Mouse (Mus musculus): ENCODE results near the gene Grb2. TPM values are rescaled to one million over a fixed set of nuclear protein-coding genes. Genes with fewer than 3 reads are reported as not detected.

The Grb2 gene
- polyA plus RNA-seq, 1 experiment from 2014 or later, result 193 TPM

DNA sequence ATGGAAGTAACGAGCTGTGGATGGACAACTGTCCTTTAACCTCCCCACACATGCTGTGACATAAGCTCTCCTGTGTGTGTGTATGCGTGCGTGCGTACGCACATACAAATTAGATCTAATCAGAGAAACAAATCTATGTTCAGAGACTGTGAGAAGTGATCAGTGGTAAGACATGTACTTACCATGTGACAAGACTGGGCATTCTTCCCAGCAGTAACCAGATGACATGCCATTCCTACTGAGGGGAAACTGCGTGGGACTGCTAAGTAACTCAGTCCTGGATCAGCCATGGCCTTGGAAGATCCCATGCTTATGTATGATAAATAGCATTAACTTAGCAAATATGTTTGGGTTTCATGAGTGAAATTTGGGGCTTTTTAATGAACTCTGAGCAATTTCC lies 23.5 kb downstream of the Grb2 start:
- H3K4me3 ChIP-seq (ENCODE audit: low read length), result no peak overlapping the region
- 83% methylated on average over 6 of the region's 6 CpGs for WGBS
- no peaks in the 10 kb centered on the region for H3K27me3 ChIP-seq (replicated peaks; ENCODE audit: control insufficient read depth, insufficient read depth, low read length)
- no peak overlapping the region for H3K27ac ChIP-seq (ENCODE audit: low read depth, low read length)
- H3K9me3 ChIP-seq (ENCODE audit: control insufficient read depth, low read length), result no peaks in the 10 kb centered on the region
- peaks cover 6% of the 10 kb centered on the region; the same call in 1 of the 2 replicates for H3K4me1 ChIP-seq (ENCODE audit: control insufficient read depth, insufficient read depth, low read depth, low read length)
- no peak overlapping the region for H3K4me2 ChIP-seq (ENCODE audit: low read length)
- ATAC-seq, result no peak
- H3K9ac ChIP-seq (ENCODE audit: low read depth, low read length), result no peak overlapping the region
- H3K36me3 ChIP-seq (ENCODE audit: control insufficient read depth, insufficient read depth, low read length), result no peaks in the 10 kb centered on the region

DNA sequence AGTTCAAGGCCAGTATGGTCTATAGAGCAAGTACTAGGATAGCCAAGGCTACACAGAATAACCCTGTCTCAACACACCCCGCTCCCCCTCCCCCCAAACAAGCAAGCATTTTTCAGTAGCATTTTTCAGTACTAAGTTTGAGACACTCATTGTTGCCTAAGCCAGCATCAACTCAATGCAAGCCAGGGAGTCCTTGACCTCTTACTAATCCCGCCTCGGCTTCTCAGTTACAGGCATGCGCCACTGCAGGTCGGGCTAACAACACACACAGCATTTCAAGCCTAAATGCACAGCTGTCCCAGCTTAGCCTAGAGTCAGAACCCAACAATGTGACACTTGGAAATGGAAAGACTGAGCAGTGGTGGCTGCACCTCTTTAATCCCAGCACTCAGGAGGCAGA lies 25.1 kb downstream of the Grb2 start:
- WGBS, result 97% methylated on average over 5 of the region's 5 CpGs
- no peak for ATAC-seq
- no peak overlapping the region for H3K4me3 ChIP-seq (ENCODE audit: low read length)

DNA sequence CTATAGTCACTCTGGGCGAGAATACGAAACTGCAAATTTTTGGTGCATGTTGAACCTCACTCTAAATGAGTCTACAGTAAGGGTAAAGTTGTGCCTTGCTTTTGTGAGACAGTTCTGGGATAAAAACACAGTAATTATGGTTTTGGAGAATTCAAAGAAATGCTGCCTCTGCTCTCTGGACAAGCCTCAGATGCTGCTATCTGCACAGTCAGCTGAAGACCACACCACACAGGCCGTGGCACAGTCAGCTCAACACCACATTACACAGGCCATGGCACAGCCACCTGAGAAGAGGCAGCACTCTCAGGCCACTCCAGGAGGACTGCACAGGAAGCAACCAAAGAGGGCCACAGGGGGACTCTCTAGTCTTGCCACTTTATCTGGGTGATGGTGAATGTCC lies 26.0 kb downstream of the Grb2 start:
- WGBS, result 94% methylated on average over 3 of the region's 3 CpGs
- H3K27me3 ChIP-seq (replicated peaks; ENCODE audit: control insufficient read depth, insufficient read depth, low read length), result no peaks in the 10 kb centered on the region
- H3K4me2 ChIP-seq (ENCODE audit: low read length), result no peak overlapping the region
- H3K4me1 ChIP-seq (ENCODE audit: control insufficient read depth, insufficient read depth, low read depth, low read length), result peaks cover 6% of the 10 kb centered on the region; the same call in 1 of the 2 replicates
- ATAC-seq, result no peak
- no peak overlapping the region for H3K9ac ChIP-seq (ENCODE audit: low read depth, low read length)
- H3K9me3 ChIP-seq (ENCODE audit: control insufficient read depth, low read length), result no peaks in the 10 kb centered on the region
- H3K4me3 ChIP-seq (ENCODE audit: low read length), result no peak overlapping the region
- H3K27ac ChIP-seq (ENCODE audit: low read depth, low read length), result no peak overlapping the region
- H3K36me3 ChIP-seq (ENCODE audit: control insufficient read depth, insufficient read depth, low read length), result peaks cover 3% of the 10 kb centered on the region; the same call in 1 of the 2 replicates

More for the DNA sequence above, 25.1 kb downstream of the Grb2 start:
- peaks cover 3% of the 10 kb centered on the region; the same call in 1 of the 2 replicates for H3K36me3 ChIP-seq (ENCODE audit: control insufficient read depth, insufficient read depth, low read length)
- no peaks in the 10 kb centered on the region for H3K9me3 ChIP-seq (ENCODE audit: control insufficient read depth, low read length)
- no peak overlapping the region for H3K27ac ChIP-seq (ENCODE audit: low read depth, low read length)
- H3K27me3 ChIP-seq (replicated peaks; ENCODE audit: control insufficient read depth, insufficient read depth, low read length), result no peaks in the 10 kb centered on the region
- no peak overlapping the region for H3K9ac ChIP-seq (ENCODE audit: low read depth, low read length)
- H3K4me1 ChIP-seq (ENCODE audit: control insufficient read depth, insufficient read depth, low read depth, low read length), result peaks cover 6% of the 10 kb centered on the region; the same call in 1 of the 2 replicates
- H3K4me2 ChIP-seq (ENCODE audit: low read length), result no peak overlapping the region

DNA sequence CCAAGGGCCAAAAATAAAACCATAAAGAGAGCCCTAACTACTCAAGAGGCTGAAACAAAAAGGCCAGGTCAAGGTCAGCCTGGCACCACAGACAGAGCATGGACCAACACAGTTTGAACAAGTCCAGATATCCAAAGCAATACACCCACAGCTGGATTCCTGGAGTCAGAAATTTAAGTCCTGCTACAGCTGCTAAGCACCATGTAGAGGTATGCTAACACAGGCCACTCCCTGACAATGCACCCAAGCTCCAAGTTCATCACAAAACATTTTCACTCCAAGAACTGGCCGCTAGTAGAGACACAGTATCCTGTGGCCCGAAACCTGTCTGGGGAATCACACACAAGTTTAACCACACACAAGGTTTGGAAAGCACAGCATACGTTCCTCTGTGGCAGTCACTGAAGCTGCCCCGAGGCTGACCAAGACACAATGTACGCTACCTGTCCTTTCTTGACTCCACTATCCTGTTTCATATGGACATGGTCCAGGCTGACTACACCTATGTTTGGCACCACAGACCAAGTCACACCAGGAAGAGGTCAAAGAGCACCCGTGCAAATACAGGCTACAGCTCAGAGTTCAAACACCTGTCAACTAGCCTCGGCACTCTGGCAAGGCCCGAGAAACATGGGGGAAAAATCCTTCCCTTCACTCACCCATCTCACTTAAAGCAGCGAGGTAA lies 28.7 kb downstream of the Grb2 start:
- H3K9ac ChIP-seq (ENCODE audit: low read depth, low read length), result no peak overlapping the region
- ATAC-seq, result no peak
- H3K9me3 ChIP-seq (ENCODE audit: control insufficient read depth, low read length), result no peaks in the 10 kb centered on the region
- H3K27me3 ChIP-seq (replicated peaks; ENCODE audit: control insufficient read depth, insufficient read depth, low read length), result no peaks in the 10 kb centered on the region
- peaks cover 3% of the 10 kb centered on the region; the same call in 1 of the 2 replicates for H3K36me3 ChIP-seq (ENCODE audit: control insufficient read depth, insufficient read depth, low read length)
- no peak overlapping the region for H3K4me2 ChIP-seq (ENCODE audit: low read length)
- no peaks in the 10 kb centered on the region for H3K4me1 ChIP-seq (ENCODE audit: control insufficient read depth, insufficient read depth, low read depth, low read length)
- no peak overlapping the region for H3K27ac ChIP-seq (ENCODE audit: low read depth, low read length)
- 92% methylated on average over 9 of the region's 9 CpGs for WGBS
- H3K4me3 ChIP-seq (ENCODE audit: low read length), result no peak overlapping the region

DNA sequence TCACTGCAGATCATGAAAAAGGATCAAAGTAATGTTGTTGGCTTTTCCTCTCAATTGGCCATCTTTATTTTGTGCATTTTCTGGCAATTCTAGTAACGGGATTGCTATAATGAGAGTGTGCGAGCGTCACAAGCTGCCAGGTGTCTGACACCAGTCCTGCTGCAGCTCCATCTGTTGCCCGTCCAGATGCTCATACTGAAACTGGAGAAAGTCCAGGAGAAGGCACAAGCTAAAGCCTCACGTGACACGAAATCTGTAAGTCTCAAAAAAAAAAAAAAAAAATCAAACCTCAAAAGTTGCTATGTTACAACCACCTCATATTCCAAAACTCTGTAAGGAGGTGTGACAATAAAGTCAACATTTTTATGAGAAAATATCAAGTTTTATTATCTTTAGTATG lies 29.5 kb downstream of the Grb2 start:
- peaks cover 4% of the 10 kb centered on the region; the same call in 1 of the 2 replicates for H3K4me1 ChIP-seq (ENCODE audit: control insufficient read depth, insufficient read depth, low read depth, low read length)
- H3K27ac ChIP-seq (ENCODE audit: low read depth, low read length), result no peak overlapping the region
- H3K27me3 ChIP-seq (replicated peaks; ENCODE audit: control insufficient read depth, insufficient read depth, low read length), result no peaks in the 10 kb centered on the region
- ATAC-seq, result no peak
- H3K9me3 ChIP-seq (ENCODE audit: control insufficient read depth, low read length), result no peaks in the 10 kb centered on the region
- H3K36me3 ChIP-seq (ENCODE audit: control insufficient read depth, insufficient read depth, low read length), result peaks cover 3% of the 10 kb centered on the region; the same call in 1 of the 2 replicates
- H3K4me3 ChIP-seq (ENCODE audit: low read length), result no peak overlapping the region
- WGBS, result 71% methylated on average over 6 of the region's 6 CpGs
- no peak overlapping the region for H3K4me2 ChIP-seq (ENCODE audit: low read length)
- H3K9ac ChIP-seq (ENCODE audit: low read depth, low read length), result no peak overlapping the region

DNA sequence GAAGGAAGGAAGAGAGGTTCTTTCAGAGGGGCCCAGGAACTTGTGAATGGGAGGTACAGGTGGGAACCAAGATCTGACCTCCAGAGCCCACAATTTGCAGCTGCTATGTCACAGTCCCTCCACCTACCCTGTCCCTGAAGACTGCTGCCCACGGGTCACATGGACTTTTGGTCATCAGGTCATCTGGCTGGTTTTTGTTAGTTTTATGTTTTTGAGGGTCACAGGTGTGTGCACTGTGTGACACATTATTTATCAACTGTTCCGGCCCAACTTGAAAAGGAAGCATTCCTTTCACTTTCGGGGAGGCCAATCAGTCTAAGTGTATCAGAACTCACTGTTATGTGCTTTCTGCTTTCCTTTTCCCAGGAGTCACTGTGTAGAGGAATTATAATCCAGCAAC lies 30.9 kb downstream of the Grb2 start:
- ATAC-seq, result no peak
- WGBS, result 94% methylated on average over 3 of the region's 3 CpGs
- H3K27me3 ChIP-seq (replicated peaks; ENCODE audit: control insufficient read depth, insufficient read depth, low read length), result no peaks in the 10 kb centered on the region

DNA sequence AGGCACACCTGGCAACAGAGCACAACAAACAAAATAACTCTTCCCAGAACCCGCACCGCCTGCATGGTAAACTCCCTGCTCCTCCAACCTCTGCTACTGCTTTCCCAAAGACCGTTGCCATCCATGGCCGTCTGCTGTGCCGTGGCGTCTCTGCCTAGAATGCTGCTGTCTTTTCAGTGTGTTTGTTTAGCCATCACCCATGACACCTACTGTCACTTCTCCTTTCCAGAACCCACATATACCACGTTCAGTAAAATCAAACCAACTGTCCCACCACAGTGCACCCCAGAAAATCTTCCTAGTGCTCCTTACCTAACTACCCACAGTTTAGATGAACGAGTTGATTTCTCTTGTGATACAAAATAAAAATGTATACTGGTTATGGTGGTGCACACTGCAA lies 31.7 kb downstream of the Grb2 start:
- H3K4me2 ChIP-seq (ENCODE audit: low read length), result no peak overlapping the region
- peaks cover 4% of the 10 kb centered on the region; the same call in 1 of the 2 replicates for H3K4me1 ChIP-seq (ENCODE audit: control insufficient read depth, insufficient read depth, low read depth, low read length)
- H3K36me3 ChIP-seq (ENCODE audit: control insufficient read depth, insufficient read depth, low read length), result peaks cover 3% of the 10 kb centered on the region; the same call in 1 of the 2 replicates
- no peak overlapping the region for H3K4me3 ChIP-seq (ENCODE audit: low read length)
- H3K9me3 ChIP-seq (ENCODE audit: control insufficient read depth, low read length), result no peaks in the 10 kb centered on the region
- H3K27ac ChIP-seq (ENCODE audit: low read depth, low read length), result no peak overlapping the region
- 92% methylated on average over 8 of the region's 8 CpGs for WGBS
- ATAC-seq, result no peak
- no peak overlapping the region for H3K9ac ChIP-seq (ENCODE audit: low read depth, low read length)
- H3K27me3 ChIP-seq (replicated peaks; ENCODE audit: control insufficient read depth, insufficient read depth, low read length), result no peaks in the 10 kb centered on the region

More for the DNA sequence above, 30.9 kb downstream of the Grb2 start:
- no peaks in the 10 kb centered on the region for H3K9me3 ChIP-seq (ENCODE audit: control insufficient read depth, low read length)
- H3K9ac ChIP-seq (ENCODE audit: low read depth, low read length), result no peak overlapping the region
- H3K27ac ChIP-seq (ENCODE audit: low read depth, low read length), result no peak overlapping the region
- no peak overlapping the region for H3K4me2 ChIP-seq (ENCODE audit: low read length)
- H3K36me3 ChIP-seq (ENCODE audit: control insufficient read depth, insufficient read depth, low read length), result peaks cover 3% of the 10 kb centered on the region; the same call in 1 of the 2 replicates
- no peak overlapping the region for H3K4me3 ChIP-seq (ENCODE audit: low read length)
- peaks cover 4% of the 10 kb centered on the region; the same call in 1 of the 2 replicates for H3K4me1 ChIP-seq (ENCODE audit: control insufficient read depth, insufficient read depth, low read depth, low read length)

DNA sequence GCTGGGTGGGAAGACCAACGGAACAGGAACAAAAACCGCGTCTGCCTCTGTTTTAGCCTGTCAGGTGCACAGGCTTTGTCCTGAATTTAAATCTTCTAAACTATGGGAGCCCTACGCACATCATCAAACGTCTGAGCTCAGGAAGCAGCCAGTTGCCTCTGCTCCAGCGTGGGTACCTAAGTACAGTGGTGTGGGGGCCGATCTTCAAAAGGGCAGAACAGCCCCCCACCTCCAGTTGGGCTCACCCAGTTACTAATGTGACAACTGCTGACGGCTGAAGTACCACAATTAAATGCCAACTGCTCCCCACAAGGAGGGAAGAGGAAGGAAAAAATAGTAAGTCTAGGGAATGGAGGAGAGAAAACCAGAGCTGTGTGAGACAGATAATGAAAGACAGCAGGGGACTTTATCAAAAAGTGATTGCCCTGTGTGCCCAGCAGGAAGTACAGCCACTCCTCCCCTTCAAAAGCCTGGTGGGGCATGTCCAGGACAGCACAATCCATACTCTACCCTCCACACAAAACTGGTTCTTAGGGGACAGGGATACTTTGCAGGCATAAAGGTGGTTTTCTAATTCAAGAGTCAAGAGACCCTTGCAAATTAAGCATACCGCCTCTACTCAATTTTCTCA lies 34.0 kb downstream of the Grb2 start:
- no peak overlapping the region for H3K4me3 ChIP-seq (ENCODE audit: low read length)
- no peak for ATAC-seq
- no peak overlapping the region for H3K9ac ChIP-seq (ENCODE audit: low read depth, low read length)
- H3K9me3 ChIP-seq (ENCODE audit: control insufficient read depth, low read length), result no peaks in the 10 kb centered on the region
- no peak overlapping the region for H3K27ac ChIP-seq (ENCODE audit: low read depth, low read length)
- peaks cover 9% of the 10 kb centered on the region for H3K4me1 ChIP-seq (ENCODE audit: control insufficient read depth, insufficient read depth, low read depth, low read length)
- no peaks in the 10 kb centered on the region for H3K27me3 ChIP-seq (replicated peaks; ENCODE audit: control insufficient read depth, insufficient read depth, low read length)
- no peak overlapping the region for H3K4me2 ChIP-seq (ENCODE audit: low read length)
- peaks cover 3% of the 10 kb centered on the region; the same call in 1 of the 2 replicates for H3K36me3 ChIP-seq (ENCODE audit: control insufficient read depth, insufficient read depth, low read length)
- 56% methylated on average over 9 of the region's 9 CpGs for WGBS

DNA sequence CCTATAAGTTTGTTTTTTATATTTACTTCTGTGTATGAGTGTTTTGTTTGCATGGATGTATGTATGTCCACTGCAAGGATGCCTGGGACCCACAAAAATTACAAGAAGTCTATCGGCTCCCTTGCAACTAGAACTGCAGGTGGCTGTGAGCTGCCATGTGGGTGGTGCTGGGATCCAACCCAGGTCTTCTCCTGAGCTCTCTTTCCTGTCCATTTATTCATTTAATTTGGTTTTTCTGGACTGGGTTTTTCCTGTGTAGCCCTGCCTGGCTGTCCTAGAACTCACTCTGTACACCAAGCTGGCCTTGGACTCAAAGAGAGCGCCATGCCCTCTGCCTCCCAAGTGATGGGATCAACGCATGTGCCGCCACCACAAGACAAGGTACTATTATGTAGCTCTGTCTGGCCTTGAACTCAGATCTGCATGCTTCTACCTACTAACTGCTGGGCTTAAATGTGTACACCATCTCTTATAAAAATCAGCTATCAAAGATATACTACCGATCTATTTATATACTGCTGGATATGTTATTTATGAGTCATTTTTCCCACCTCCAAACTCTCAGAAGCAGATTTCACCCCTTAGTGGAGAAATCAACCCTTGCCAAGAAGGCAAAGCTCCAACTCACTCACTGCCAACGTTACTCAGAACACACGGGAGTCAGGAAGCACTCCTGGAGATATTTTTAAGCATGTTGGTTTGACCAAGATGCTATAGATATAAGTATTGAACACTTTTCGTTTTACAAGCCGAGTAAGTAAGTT lies 34.7 kb downstream of the Grb2 start:
- H3K4me3 ChIP-seq (ENCODE audit: low read length), result no peak overlapping the region
- H3K27ac ChIP-seq (ENCODE audit: low read depth, low read length), result no peak overlapping the region
- ATAC-seq, result no peak
- no peak overlapping the region for H3K9ac ChIP-seq (ENCODE audit: low read depth, low read length)
- no peaks in the 10 kb centered on the region for H3K9me3 ChIP-seq (ENCODE audit: control insufficient read depth, low read length)
- no peak overlapping the region for H3K4me2 ChIP-seq (ENCODE audit: low read length)
- no peaks in the 10 kb centered on the region for H3K27me3 ChIP-seq (replicated peaks; ENCODE audit: control insufficient read depth, insufficient read depth, low read length)
- peaks cover 3% of the 10 kb centered on the region; the same call in 1 of the 2 replicates for H3K36me3 ChIP-seq (ENCODE audit: control insufficient read depth, insufficient read depth, low read length)
- WGBS, result 82% methylated on average over 9 of the region's 9 CpGs
- peaks cover 9% of the 10 kb centered on the region for H3K4me1 ChIP-seq (ENCODE audit: control insufficient read depth, insufficient read depth, low read depth, low read length)
